Mouse (Mus musculus) embryonic facial prominence, embryonic 13.5 days (tissue): ENCODE measurements around the gene Diras2. TPM values are rescaled to one million over a fixed set of nuclear protein-coding genes. Genes with fewer than 3 reads are reported as not detected.

Source experiments
- ATAC-seq: fragments of 200-750 bp; cut with Nextera tagmentation; 2 replicates; pipeline ENCODE4 v1.8.0; 2017; ENCODE audit warnings: low read depth; ENCODE audit not compliant: insufficient number of reproducible peaks, insufficient read depth, low FRiP score, low TSS enrichment
- H3K27ac ChIP-seq: fragments of 300-500 bp; sonication (generic); 2 replicates; pipeline ENCODE4 v1.5.1; 2015; ENCODE audit warnings: moderate library complexity, mild to moderate bottlenecking, inconsistent platforms
- H3K27me3 ChIP-seq: fragments of 300-500 bp; sonication (generic); 2 replicates; pipeline ENCODE4 v1.6.1; 2015; ENCODE audit warnings: mild to moderate bottlenecking, inconsistent platforms
- H3K36me3 ChIP-seq: fragments of 300-500 bp; sonication (generic); 2 replicates; pipeline ENCODE4 v1.6.1; 2015; ENCODE audit warnings: mild to moderate bottlenecking, inconsistent platforms
- H3K4me1 ChIP-seq: fragments of 300-500 bp; sonication (generic); 2 replicates; pipeline ENCODE4 v1.6.1; 2015; ENCODE audit warnings: inconsistent platforms
- H3K4me2 ChIP-seq: fragments of 300-500 bp; sonication (generic); 2 replicates; pipeline ENCODE4 v1.6.1; 2015; ENCODE audit warnings: moderate library complexity, mild to moderate bottlenecking, inconsistent platforms
- H3K4me3 ChIP-seq: fragments of 300-500 bp; sonication (generic); 2 replicates; pipeline ENCODE4 v1.5.1; 2015; ENCODE audit warnings: mild to moderate bottlenecking, inconsistent platforms
- H3K9ac ChIP-seq: fragments of 300-500 bp; sonication (generic); 2 replicates; pipeline ENCODE4 v1.6.1; 2015; ENCODE audit warnings: mild to moderate bottlenecking, inconsistent platforms
- H3K9me3 ChIP-seq: fragments of 300-500 bp; sonication (generic); 2 replicates; pipeline ENCODE4 v1.6.1; 2016; ENCODE audit warnings: inconsistent platforms
- WGBS: fragments of 180-500 bp; shearing (Covaris S2); methylation state at CpG from one replicate; pipeline ENCODE4 v1.1.7; 2015; ENCODE audit warnings: mixed read lengths; 5-methylcytosine and 5-hydroxymethylcytosine counted together
- polyA plus RNA-seq: library from polyadenylated mRNA; unstranded; fragments of >200 nt; fragmentation: Nextera tagmentation; extraction: Ambion mirVana; gene quantifications from 2 replicates; pipeline ENCODE4 v1.2.1, GENCODE M21; 2015

Gene Diras2
- polyA plus RNA-seq, 1 experiment from 2014 or later = 0.67 TPM

GRCm38 (mm10) chr13:52454708-52455250, 76.3 kb downstream of the Diras2 start:
- Histone ChIP-seq H3K9me3 (no peaks in the 10 kb centered on the region), H3K27me3 (no peaks in the 10 kb centered on the region), H3K27ac (no peak overlapping the region), H3K4me3 (no peak overlapping the region), H3K4me1 (peaks cover 12% of the 10 kb centered on the region), H3K9ac (no peak overlapping the region), H3K4me2 (no peak overlapping the region), H3K36me3 (no peaks in the 10 kb centered on the region)
- no peak for ATAC-seq
- WGBS = 80% methylated on average over 11 of the region's 11 CpGs

Other genes with a start within 250 kb of the Diras2 start
- gene Syk, start 51.9 kb upstream of the Diras2 start, polyA plus RNA-seq = 3.5 and 3.7 TPM in 2 replicates